Mouse (Mus musculus): ENCODE measurements around the gene Stard9.

DNA sequence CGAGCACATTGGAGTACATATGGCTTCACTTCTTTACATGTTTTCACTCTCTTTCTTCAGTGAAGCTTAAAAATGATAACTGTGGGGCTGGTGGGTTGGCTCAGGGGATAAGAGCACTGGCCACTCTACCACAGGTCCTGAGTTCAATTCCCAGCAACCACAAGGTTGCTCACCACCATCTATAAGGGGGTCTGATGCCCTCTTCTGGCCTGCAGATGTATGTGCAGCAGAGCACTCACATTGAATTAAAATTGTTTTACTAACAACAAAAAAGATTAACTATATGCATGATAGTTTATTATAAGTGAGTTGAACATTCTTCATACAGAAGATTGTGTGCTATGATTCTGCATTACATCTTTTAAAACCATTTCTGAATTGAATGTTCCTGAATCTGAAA lies 9.4 kb upstream of the Stard9 start:
- TF ChIP-seq POLR2A (IDR thresholded peaks at IDR 0.05; ENCODE audit: borderline replicate concordance, low read depth, low read length): no peak
- no peak for TF ChIP-seq CTCF (IDR thresholded peaks at IDR 0.05; ENCODE audit: low read depth, low read length)
